9 mouse cellular contexts compared by ENCODE assay signal in genomic region chr7:64729785-64730184, GRCm38 (mm10).
A peak's percentile ranks its signal among the peaks of the same experiment; 100 is the strongest.
DNase-seq lines count a peak whose midpoint lies in the region; ATAC-seq and TF ChIP-seq lines count a peak whose summit lies in the region.
"Had no signal": no experiment of that assay in that cellular context is flagged by ENCODE, and none has a peak within 500 bp of the region (broad histone marks: within the 10 kb centered on the region; RNA-seq: fewer than 3 reads in every experiment).

No protein-coding gene starts in this region.

- no peak overlapping the region for H3K4me2 ChIP-seq in heart, postnatal 0 days (ENCODE audit: low read depth, low read length)
- no peak overlapping the region for H3K4me2 ChIP-seq in heart, embryonic 11.5 days
- no peak overlapping the region for H3K4me2 ChIP-seq in forebrain, embryonic 14.5 days (ENCODE audit: low read length)
- H3K4me2 ChIP-seq in lung, postnatal 0 days (replicated peaks; ENCODE audit: low read depth, low read length) = no peak overlapping the region

- peak; percentile 55 for TF ChIP-seq CTCF in heart, postnatal 0 days (IDR thresholded peaks at IDR 0.05; ENCODE audit: low read depth)
- TF ChIP-seq CTCF in lung, postnatal 0 days (IDR thresholded peaks at IDR 0.05) = peak; percentile 72

- DNase-seq in heart, postnatal 0 days (ENCODE audit: low spot score) = no peak
- peak; percentile 86 for DNase-seq in forebrain, embryonic 14.5 days (ENCODE audit: low spot score)
- peak; percentile 41 to 80 for DNase-seq in kidney, postnatal 36 days
- peak; percentile 18 for DNase-seq in lung, postnatal 0 days (ENCODE audit: low spot score)
- peak; percentile 78 to 82 for DNase-seq in right cerebral cortex, postnatal 10 days (ENCODE audit: low spot score in 2 of 2)
- no peak for DNase-seq in Muller cell, postnatal 12 days (ENCODE audit: inconsistent ontology term)

- no peak for ATAC-seq in heart, postnatal 0 days (ENCODE audit: insufficient read depth, low read depth)
- ATAC-seq in heart, embryonic 11.5 days (replicated peaks; ENCODE audit: insufficient number of reproducible peaks, low FRiP score, low TSS enrichment) = no peak
- ATAC-seq in cerebellum, adult (ENCODE audit: insufficient number of reproducible peaks, low FRiP score, low TSS enrichment) = peak; percentile 28
- ATAC-seq in forebrain, embryonic 14.5 days = peak; percentile 51
- no peak for ATAC-seq in lung, postnatal 0 days

- H3K4me3 ChIP-seq in heart, postnatal 0 days (ENCODE audit: low read depth, low read length) = no peak overlapping the region
- no peak overlapping the region for H3K4me3 ChIP-seq in heart, embryonic 11.5 days (ENCODE audit: low read depth, low read length)
- no peak overlapping the region for H3K4me3 ChIP-seq in forebrain, embryonic 14.5 days (ENCODE audit: low read depth, low read length)
- H3K4me3 ChIP-seq in lung, postnatal 0 days (ENCODE audit: low read depth, low read length) = no peak overlapping the region

- H3K27me3 ChIP-seq in heart, postnatal 0 days (ENCODE audit: control insufficient read depth, insufficient read depth, low read length) = no peaks in the 10 kb centered on the region
- no peaks in the 10 kb centered on the region for H3K27me3 ChIP-seq in heart, embryonic 11.5 days (ENCODE audit: control insufficient read depth, insufficient read depth, low read length)
- no peaks in the 10 kb centered on the region for H3K27me3 ChIP-seq in forebrain, embryonic 14.5 days (replicated peaks; ENCODE audit: control insufficient read depth, insufficient read depth, low read length)
- H3K27me3 ChIP-seq in lung, postnatal 0 days (replicated peaks; ENCODE audit: insufficient read depth, low read length) = no peaks in the 10 kb centered on the region

- no peak for TF ChIP-seq EP300 in heart, postnatal 0 days (IDR thresholded peaks at IDR 0.05; ENCODE audit: low read depth)
- no peak for TF ChIP-seq EP300 in lung, postnatal 0 days (IDR thresholded peaks at IDR 0.05)

- H3K36me3 ChIP-seq in heart, postnatal 0 days (replicated peaks; ENCODE audit: control insufficient read depth, insufficient read depth, low read length) = no peaks in the 10 kb centered on the region
- H3K36me3 ChIP-seq in heart, embryonic 11.5 days (ENCODE audit: control insufficient read depth, insufficient read depth, low read length) = no peaks in the 10 kb centered on the region
- no peaks in the 10 kb centered on the region for H3K36me3 ChIP-seq in forebrain, embryonic 14.5 days (ENCODE audit: control insufficient read depth, insufficient read depth, low read length)
- no peaks in the 10 kb centered on the region for H3K36me3 ChIP-seq in lung, postnatal 0 days (ENCODE audit: insufficient read depth, low read length)
- H3K36me3 ChIP-seq: G1E had no signal

- H3K4me1 ChIP-seq in heart, postnatal 0 days (ENCODE audit: control insufficient read depth, insufficient read depth) = no peaks in the 10 kb centered on the region
- no peaks in the 10 kb centered on the region for H3K4me1 ChIP-seq in heart, embryonic 11.5 days (ENCODE audit: control insufficient read depth, insufficient read depth, low read length)
- H3K4me1 ChIP-seq in forebrain, embryonic 14.5 days (ENCODE audit: control insufficient read depth, insufficient read depth, low read length) = peaks cover 10% of the 10 kb centered on the region
- no peaks in the 10 kb centered on the region for H3K4me1 ChIP-seq in lung, postnatal 0 days (ENCODE audit: insufficient read depth, low read depth, low read length)

- whole genome bisulfite sequencing in heart, postnatal 0 days = 25% methylated on average over 7 of the region's 7 CpGs
- WGBS in heart, embryonic 11.5 days (ENCODE audit: insufficient replicate concordance) = 26% methylated on average over 7 of the region's 7 CpGs
- 23% methylated on average over 7 of the region's 7 CpGs for WGBS in forebrain, embryonic 14.5 days
- 15% methylated on average over 7 of the region's 7 CpGs for WGBS in lung, postnatal 0 days

- H3K9ac ChIP-seq in heart, postnatal 0 days (replicated peaks; ENCODE audit: low read depth, low read length) = no peak overlapping the region
- no peak overlapping the region for H3K9ac ChIP-seq in heart, embryonic 11.5 days (ENCODE audit: low read depth, low read length)
- H3K9ac ChIP-seq in forebrain, embryonic 14.5 days (ENCODE audit: low read length) = no peak overlapping the region
- H3K9ac ChIP-seq in lung, postnatal 0 days (replicated peaks; ENCODE audit: low read depth) = no peak overlapping the region

- H3K27ac ChIP-seq in heart, postnatal 0 days (ENCODE audit: low read depth) = no peak overlapping the region
- H3K27ac ChIP-seq in heart, embryonic 11.5 days (ENCODE audit: low read depth, low read length) = no peak overlapping the region
- no peak overlapping the region for H3K27ac ChIP-seq in forebrain, embryonic 14.5 days (ENCODE audit: low read depth, low read length)
- no peak overlapping the region for H3K27ac ChIP-seq in lung, postnatal 0 days (ENCODE audit: low read length)

- no peaks in the 10 kb centered on the region for H3K9me3 ChIP-seq in heart, postnatal 0 days (replicated peaks; ENCODE audit: control insufficient read depth, low read length)
- H3K9me3 ChIP-seq in heart, embryonic 11.5 days (replicated peaks; ENCODE audit: control insufficient read depth, low read length) = no peaks in the 10 kb centered on the region
- H3K9me3 ChIP-seq in forebrain, embryonic 14.5 days (replicated peaks; ENCODE audit: control insufficient read depth, low read length) = no peaks in the 10 kb centered on the region
- H3K9me3 ChIP-seq in lung, postnatal 0 days (ENCODE audit: low read length) = no peaks in the 10 kb centered on the region

Comparison
In these comparisons a context has a peak if more than half of its experiments do, and no peak if none do; other contexts are left out.
1. ATAC-seq: peak in cerebellum, adult (single experiment) and forebrain, embryonic 14.5 days (single experiment); none in heart, postnatal 0 days (single experiment), heart, embryonic 11.5 days (single experiment) and lung, postnatal 0 days (single experiment).
2. DNase-seq: peak in forebrain, embryonic 14.5 days (single experiment), kidney, postnatal 36 days (2 of 2), lung, postnatal 0 days (single experiment) and right cerebral cortex, postnatal 10 days (2 of 2); none in heart, postnatal 0 days (single experiment) and Muller cell, postnatal 12 days (single experiment).